Mouse (Mus musculus) heart, embryonic 15.5 days (tissue): ENCODE measurements around the gene Zcchc18. TPM values are rescaled to one million over a fixed set of nuclear protein-coding genes. Genes with fewer than 3 reads are reported as not detected.
"Not testable (repeated sequence)": the region's sequence is repeated elsewhere in the genome, so short reads cannot be mapped to it uniquely, and the experiment has no call there.

Experiments used
- ATAC-seq: fragments of 200-750 bp; cut with Nextera tagmentation; replicated peaks from 2 replicates; pipeline ENCODE4 v1.8.0; 2017; ENCODE audit warnings: low read depth, moderate TSS enrichment; ENCODE audit not compliant: insufficient number of reproducible peaks, insufficient read depth, low FRiP score
- H3K27ac ChIP-seq: fragments of 300-500 bp; sonication (generic); 2 replicates; pipeline ENCODE4 v1.5.1; 2015; ENCODE audit warnings: mild to moderate bottlenecking, inconsistent platforms
- H3K27me3 ChIP-seq: fragments of 300-500 bp; sonication (generic); 2 replicates; pipeline ENCODE4 v1.6.1; 2015; ENCODE audit warnings: inconsistent platforms
- H3K36me3 ChIP-seq: fragments of 300-500 bp; sonication (generic); 2 replicates; pipeline ENCODE4 v1.6.1; 2015; ENCODE audit warnings: mild to moderate bottlenecking, inconsistent platforms
- H3K4me1 ChIP-seq: fragments of 300-500 bp; sonication (generic); replicated peaks from 2 replicates; pipeline ENCODE4 v1.6.1; 2015; ENCODE audit warnings: inconsistent platforms
- H3K4me2 ChIP-seq: fragments of 300-500 bp; sonication (generic); 2 replicates; pipeline ENCODE4 v1.6.1; 2015; ENCODE audit warnings: inconsistent platforms, mild to moderate bottlenecking, moderate library complexity
- H3K4me3 ChIP-seq: fragments of 300-500 bp; sonication (generic); 2 replicates; pipeline ENCODE4 v1.5.1; 2015; ENCODE audit warnings: mild to moderate bottlenecking, inconsistent platforms
- H3K9ac ChIP-seq: fragments of 300-500 bp; sonication (generic); 2 replicates; pipeline ENCODE4 v1.6.1; 2015; ENCODE audit warnings: mild to moderate bottlenecking, inconsistent platforms
- H3K9me3 ChIP-seq: fragments of 300-500 bp; sonication (generic); replicated peaks from 2 replicates; pipeline ENCODE4 v1.6.1; 2016; ENCODE audit warnings: inconsistent platforms
- WGBS: fragments of 180-500 bp; shearing (Covaris S2); methylation state at CpG from one replicate; pipeline ENCODE4 v1.1.7; 2015; ENCODE audit warnings: mixed read lengths; 5-methylcytosine and 5-hydroxymethylcytosine counted together
- polyA plus RNA-seq: library from polyadenylated mRNA; unstranded; fragments of >200 nt; fragmentation: Nextera tagmentation; extraction: Ambion mirVana; gene quantifications from 2 replicates; pipeline ENCODE4 v1.2.1, GENCODE M21; 2015

Zcchc18 gene
- 1.6 and 4.8 TPM in 2 replicates for polyA plus RNA-seq

GRCm38 (mm10) chrX:136992978-136993547 is at the start of gene Zcchc18:
TSS of gene Zcchc18 (plus strand) at chrX:136993155.
- Histone ChIP-seq H3K4me3 (peak within 1 kb of the TSS; percentile 45), H3K27me3 (peaks cover 16% of the 10 kb centered on the region), H3K9me3 (no peaks in the 10 kb centered on the region), H3K4me2 (peak within 1 kb of the TSS; percentile 73), H3K36me3 (no peaks in the 10 kb centered on the region), H3K4me1 (no peaks in the 10 kb centered on the region; the same call in 1 of the 2 replicates), H3K9ac (peak within 1 kb of the TSS; percentile 31), H3K27ac (no peak within 1 kb of the TSS)
- peak; percentile 83 for ATAC-seq
- 19% methylated on average over 26 of the region's 26 CpGs for WGBS

GRCm38 (mm10) chrX:136957583-136958279 is 35.2 kb upstream of the Zcchc18 start:
- not testable (repeated sequence) for H3K4me1 ChIP-seq, H3K9ac ChIP-seq, H3K9me3 ChIP-seq, H3K27me3 ChIP-seq, H3K36me3 ChIP-seq, H3K27ac ChIP-seq
- 0 out of 2 replicates have a peak, but pooled peaks have one; percentile 60 for ATAC-seq
- Histone ChIP-seq H3K4me2 (peak overlapping the region; percentile 54), H3K4me3 (peak overlapping the region; percentile 35)
- 27% methylated on average over 13 of the region's 13 CpGs for WGBS

GRCm38 (mm10) chrX:136958300-136958699 is 34.7 kb upstream of the Zcchc18 start:
- ATAC-seq = not testable (repeated sequence)
- WGBS = 63% methylated on average over 5 of the region's 5 CpGs

GRCm38 (mm10) chrX:136959688-136960087 is 33.3 kb upstream of the Zcchc18 start:
- no peaks in the 10 kb centered on the region for H3K9me3 ChIP-seq
- H3K4me3 ChIP-seq = no peak overlapping the region
- no peak overlapping the region for H3K27ac ChIP-seq
- no peak overlapping the region for H3K9ac ChIP-seq
- WGBS = 12% methylated on average over 2 of the region's 2 CpGs
- no peak for ATAC-seq
- H3K27me3 ChIP-seq = no peaks in the 10 kb centered on the region
- no peak overlapping the region for H3K4me2 ChIP-seq
- no peaks in the 10 kb centered on the region for H3K36me3 ChIP-seq
- H3K4me1 ChIP-seq = no peaks in the 10 kb centered on the region

More at GRCm38 (mm10) chrX:136958300-136958699, 34.7 kb upstream of the Zcchc18 start:
- H3K27me3 ChIP-seq, H3K9ac ChIP-seq, H3K9me3 ChIP-seq, H3K36me3 ChIP-seq, H3K27ac ChIP-seq, H3K4me1 ChIP-seq: not testable (repeated sequence)
- H3K4me2 ChIP-seq = peak overlapping the region; percentile 54
- H3K4me3 ChIP-seq = peak overlapping the region; percentile 35; the same call in 1 of the 2 replicates

- WGBS = 83% methylated on average over 6 of the region's 6 CpGs
- peak within 1 kb of the TSS; percentile 64 for H3K4me2 ChIP-seq
- H3K4me3 ChIP-seq = peak within 1 kb of the TSS; percentile 51
- H3K9me3 ChIP-seq, H3K27ac ChIP-seq, H3K36me3 ChIP-seq, ATAC-seq, H3K27me3 ChIP-seq, H3K4me1 ChIP-seq: not testable (repeated sequence)
- peak within 1 kb of the TSS; percentile 46 for H3K9ac ChIP-seq
These were observed 17.6 kb upstream of the Zcchc18 start, which contains the start of gene Tmsb15b2 for GRCm38 (mm10) chrX:136975397-136975796. TSS of gene Tmsb15b2 (minus strand) at chrX:136975497.

GRCm38 (mm10) chrX:136976424-136977084 is 16.4 kb upstream of the Zcchc18 start, which contains the start of the genes Tmsb15l and Tmsb15b1:
TSS of gene Tmsb15l (minus strand) at chrX:136976869.
TSS of gene Tmsb15b1 (minus strand) at chrX:136976874.
- H3K36me3 ChIP-seq = no peaks in the 10 kb centered on the region
- WGBS = 27% methylated on average over 15 of the region's 15 CpGs
- ATAC-seq = peak; percentile 98
- no peaks in the 10 kb centered on the region for H3K9me3 ChIP-seq
- no peak within 1 kb of the TSS for H3K27ac ChIP-seq
- peak within 1 kb of the TSS; percentile 64 for H3K4me2 ChIP-seq
- H3K27me3 ChIP-seq = no peaks in the 10 kb centered on the region
- H3K4me3 ChIP-seq = peak within 1 kb of the TSS; percentile 51
- no peaks in the 10 kb centered on the region for H3K4me1 ChIP-seq
- peak within 1 kb of the TSS; percentile 46 for H3K9ac ChIP-seq

GRCm38 (mm10) chrX:136978616-136979015 is 14.3 kb upstream of the Zcchc18 start:
- H3K4me1 ChIP-seq = no peaks in the 10 kb centered on the region
- no peaks in the 10 kb centered on the region for H3K36me3 ChIP-seq
- ATAC-seq = no peak
- no peaks in the 10 kb centered on the region for H3K9me3 ChIP-seq
- no peak overlapping the region for H3K27ac ChIP-seq
- H3K9ac ChIP-seq = no peak overlapping the region
- H3K4me3 ChIP-seq = no peak overlapping the region
- H3K4me2 ChIP-seq = no peak overlapping the region
- H3K27me3 ChIP-seq = no peaks in the 10 kb centered on the region

- Histone ChIP-seq H3K9ac (no peak overlapping the region), H3K9me3 (no peaks in the 10 kb centered on the region), H3K36me3 (no peaks in the 10 kb centered on the region), H3K4me1 (no peaks in the 10 kb centered on the region), H3K4me2 (no peak overlapping the region), H3K27me3 (no peaks in the 10 kb centered on the region; the same call in 1 of the 2 replicates), H3K4me3 (no peak overlapping the region), H3K27ac (no peak overlapping the region)
- no peak for ATAC-seq
These were observed 6.9 kb upstream of the Zcchc18 start for GRCm38 (mm10) chrX:136986039-136986438.

GRCm38 (mm10) chrX:136991274-136991673 is 1.7 kb upstream of the Zcchc18 start:
- H3K27me3 ChIP-seq = peaks cover 16% of the 10 kb centered on the region
- 46% methylated on average over 2 of the region's 2 CpGs for WGBS
- H3K27ac ChIP-seq = no peak overlapping the region
- no peak for ATAC-seq
- H3K9me3 ChIP-seq = no peaks in the 10 kb centered on the region
- no peak overlapping the region for H3K9ac ChIP-seq
- no peaks in the 10 kb centered on the region for H3K36me3 ChIP-seq
- H3K4me1 ChIP-seq = no peaks in the 10 kb centered on the region; the same call in 1 of the 2 replicates
- H3K4me3 ChIP-seq = no peak overlapping the region
- no peak overlapping the region for H3K4me2 ChIP-seq

GRCm38 (mm10) chrX:136992191-136992965 is 577 bp upstream of the Zcchc18 start:
- no peak for ATAC-seq
- Histone ChIP-seq H3K4me1 (no peaks in the 10 kb centered on the region; the same call in 1 of the 2 replicates), H3K27me3 (peaks cover 16% of the 10 kb centered on the region), H3K4me3 (peak overlapping the region; percentile 45), H3K4me2 (peak overlapping the region; percentile 73), H3K9ac (peak overlapping the region; percentile 31; the same call in 1 of the 2 replicates), H3K36me3 (no peaks in the 10 kb centered on the region), H3K27ac (no peak overlapping the region), H3K9me3 (no peaks in the 10 kb centered on the region)
- 22% methylated on average over 19 of the region's 19 CpGs for WGBS

GRCm38 (mm10) chrX:136993641-136994040 is 686 bp downstream of the Zcchc18 start:
- Histone ChIP-seq H3K9ac (no peak overlapping the region), H3K27me3 (peaks cover 16% of the 10 kb centered on the region), H3K36me3 (no peaks in the 10 kb centered on the region), H3K27ac (no peak overlapping the region), H3K4me2 (peak overlapping the region; percentile 73), H3K4me3 (peak overlapping the region; percentile 45), H3K4me1 (no peaks in the 10 kb centered on the region; the same call in 1 of the 2 replicates), H3K9me3 (no peaks in the 10 kb centered on the region)
- no peak for ATAC-seq
- WGBS = 34% methylated on average over 14 of the region's 14 CpGs
